Mouse (Mus musculus) frontal cortex, adult 2 months (tissue): Measurements from ENCODE around the gene Nsd2. TPM values are rescaled to one million over a fixed set of nuclear protein-coding genes. Genes with fewer than 3 reads are reported as not detected.
"Not testable (repeated sequence)": the region's sequence is repeated elsewhere in the genome, so short reads cannot be mapped to it uniquely, and the experiment has no call there.

ENCODE experiments used
- DNase-seq, 2 experiments: peaks; one replicate each; pipeline ENCODE4 v3.0.0; 2022; ENCODE audit warnings: low spot score in 1 of 2; ENCODE audit errors: extremely low spot score in 1 of 2
- polyA plus RNA-seq: library from polyadenylated mRNA; depleted of rRNA; stranded (reverse); fragments of >200 nt; gene quantifications from 2 replicates; pipeline ENCODE4 v1.2.3, GENCODE M21; 2012; rRNA removed

Nsd2 gene
- polyA plus RNA-seq, 1 experiment: 46.9 TPM

DNA sequence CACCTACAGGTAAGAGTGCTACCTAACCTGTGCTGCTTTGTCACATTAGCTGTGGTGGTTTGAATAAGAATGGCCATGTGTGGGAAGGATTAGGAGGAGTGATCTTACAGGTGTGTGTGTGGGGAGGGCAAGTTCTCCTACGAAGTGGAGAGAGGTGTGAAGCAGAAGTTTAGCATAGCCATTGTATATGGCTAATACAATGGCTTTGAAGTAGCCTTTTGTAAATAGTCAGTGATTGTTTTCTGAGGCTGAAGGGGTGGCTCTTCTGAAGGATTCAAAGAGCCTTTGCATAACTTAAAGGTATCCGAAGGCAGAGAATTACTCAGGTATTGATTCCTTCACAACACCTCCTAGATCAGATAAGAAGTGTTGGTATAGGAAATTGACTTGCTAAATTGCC lies 102.0 kb downstream of the Nsd2 start:
- DNase-seq: no peak

DNA sequence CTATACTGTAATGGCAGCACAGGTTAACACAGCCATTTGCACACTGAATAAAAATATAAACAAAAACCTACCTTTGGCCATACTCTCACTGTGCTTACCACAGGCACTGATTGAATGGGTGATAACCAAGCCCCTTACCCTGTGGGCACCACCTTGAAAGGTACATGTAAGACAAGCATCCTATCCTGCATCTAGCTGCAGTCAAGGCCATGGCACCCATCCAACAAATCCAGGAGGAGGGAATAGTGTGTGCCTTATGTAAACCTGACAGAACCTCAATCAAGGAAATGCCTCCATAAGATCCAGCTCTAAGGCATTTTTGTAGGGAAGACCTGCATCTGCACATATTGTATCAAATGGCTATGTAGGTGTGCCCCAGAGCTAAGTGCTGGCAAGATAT lies 105.6 kb downstream of the Nsd2 start:
- no peak for DNase-seq

DNA sequence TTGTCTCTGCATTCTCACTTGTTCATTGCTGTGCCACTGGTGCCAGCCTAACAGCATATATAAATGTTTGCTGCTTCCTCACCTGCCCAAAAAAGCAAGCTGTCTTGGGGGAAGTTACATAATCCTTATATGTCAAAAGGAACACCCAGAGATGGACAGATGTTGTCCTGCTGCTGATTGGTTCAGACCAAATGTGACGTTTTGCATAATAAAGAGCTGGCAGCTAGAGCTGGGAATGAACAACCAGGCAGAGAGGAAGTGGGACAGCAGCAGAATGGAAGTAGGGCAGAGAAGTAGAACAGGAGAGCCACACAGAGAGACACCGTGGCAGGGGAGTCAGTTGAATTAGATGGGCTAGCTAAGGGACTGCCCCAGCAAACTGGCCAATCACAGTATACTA lies 111.9 kb downstream of the Nsd2 start:
- peak in 1 of 2 experiments; percentile 40 for DNase-seq

DNA sequence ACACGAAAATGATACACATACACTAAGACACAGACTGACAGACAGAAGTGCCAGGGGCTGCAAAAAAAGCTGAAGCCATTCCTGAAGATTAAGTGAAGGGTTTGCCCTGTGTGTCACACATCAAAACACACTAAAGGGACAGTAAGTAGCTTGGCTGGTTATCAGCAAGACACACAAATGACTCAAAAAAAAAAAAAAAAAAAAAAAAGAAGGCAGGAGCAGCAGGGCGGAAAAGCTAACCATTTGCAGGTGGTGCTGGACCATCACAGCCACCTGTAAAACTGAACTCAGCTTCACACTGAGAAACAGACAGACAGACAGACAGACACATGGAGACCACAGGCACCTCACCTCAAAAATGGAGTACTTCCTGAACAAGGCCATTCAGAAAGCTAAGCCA lies 113.6 kb downstream of the Nsd2 start:
- DNase-seq: no peak

DNA sequence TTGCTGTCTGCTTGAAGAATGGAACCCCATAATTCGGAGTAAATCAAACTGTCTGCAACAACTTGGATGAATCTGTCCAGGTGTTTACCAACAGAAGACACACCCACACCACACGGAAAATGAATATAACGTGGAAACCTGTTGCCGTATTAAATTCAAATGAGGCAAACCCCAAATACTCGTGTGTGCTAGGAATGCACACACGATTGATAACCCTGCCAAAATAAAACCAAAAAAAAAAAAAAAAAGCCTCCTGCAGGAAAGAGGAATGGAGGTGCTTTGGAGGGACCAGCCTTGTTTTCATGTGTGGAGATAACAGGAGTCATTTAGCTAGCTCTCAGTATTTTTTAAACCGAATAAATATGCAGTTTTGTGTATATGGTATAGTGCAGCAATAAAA lies 114.4 kb downstream of the Nsd2 start:
- no peak for DNase-seq

DNA sequence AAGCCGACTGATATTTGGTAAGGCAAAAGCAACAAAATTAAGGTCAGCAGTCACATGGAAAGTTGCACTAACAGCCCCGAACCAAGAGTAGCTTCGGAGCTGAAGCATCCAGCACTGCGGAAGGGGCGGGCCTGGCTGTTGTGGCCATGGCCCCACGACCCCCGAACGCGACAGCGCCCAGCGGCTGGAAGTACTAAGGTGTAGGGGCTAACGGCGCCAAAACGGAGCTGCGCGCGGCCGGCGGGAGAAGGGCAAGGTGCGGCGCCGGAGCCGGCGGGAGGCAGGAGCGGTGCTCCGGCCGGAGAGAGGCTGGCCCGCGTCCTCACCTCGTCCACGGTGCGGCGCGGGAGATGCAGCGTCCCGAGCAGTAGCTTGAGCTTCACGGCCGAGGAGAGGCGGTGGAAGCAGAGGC lies 115.2 kb downstream of the Nsd2 start:
- DNase-seq: no peak

DNA sequence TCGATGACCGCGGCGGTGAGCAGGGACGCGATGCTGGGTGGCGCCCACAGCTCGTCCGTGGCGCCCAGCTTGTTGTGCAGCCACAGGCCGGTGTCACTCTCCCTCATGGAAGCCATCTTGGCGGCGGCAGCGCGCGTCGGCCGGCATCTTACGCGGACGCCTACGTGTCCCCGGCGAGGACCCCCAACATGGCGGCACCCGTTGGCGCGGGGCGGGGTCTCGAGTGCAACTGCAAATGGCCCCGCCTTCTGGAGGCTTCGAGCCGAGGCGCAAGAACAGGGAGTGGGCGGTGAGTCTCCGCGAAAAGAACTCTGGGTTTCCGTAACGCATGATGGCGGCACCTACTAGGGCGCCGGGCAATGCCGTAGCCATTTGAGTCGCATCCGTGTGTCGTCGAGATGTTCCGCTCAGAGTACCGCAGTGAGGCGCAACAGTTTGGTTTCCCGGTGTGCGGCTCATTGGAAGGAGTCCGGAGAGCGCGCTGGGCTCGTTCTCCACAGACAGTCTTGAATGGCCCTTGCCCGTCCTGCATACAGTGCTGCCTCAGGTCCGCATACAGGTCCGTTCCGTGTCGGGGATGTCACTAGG lies 115.7 kb downstream of the Nsd2 start, which contains the start of gene Nelfa:
TSS of gene Nelfa (minus strand) at position 294 of the 588 bp plus-strand sequence.
- DNase-seq: peak; percentile 99

DNA sequence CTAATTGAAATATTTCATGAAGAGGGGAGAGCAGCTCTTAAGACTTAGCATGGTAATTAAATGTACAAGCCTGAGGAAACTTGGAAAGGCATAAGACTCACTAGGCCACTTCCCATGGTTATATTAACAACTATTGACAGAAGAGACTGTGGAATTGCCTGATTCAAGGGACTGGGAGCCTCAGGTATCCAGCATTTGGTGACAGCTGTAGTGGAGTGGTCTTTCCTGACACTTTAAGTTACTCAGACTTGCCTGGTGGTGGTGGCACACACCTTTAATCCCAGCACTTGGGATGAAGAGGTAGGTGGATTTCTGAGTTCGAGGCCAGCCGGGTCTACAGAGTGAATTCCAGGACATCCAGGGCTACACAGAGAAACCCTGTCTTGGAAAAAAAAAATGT lies 116.7 kb downstream of the Nsd2 start:
- DNase-seq: no peak

DNA sequence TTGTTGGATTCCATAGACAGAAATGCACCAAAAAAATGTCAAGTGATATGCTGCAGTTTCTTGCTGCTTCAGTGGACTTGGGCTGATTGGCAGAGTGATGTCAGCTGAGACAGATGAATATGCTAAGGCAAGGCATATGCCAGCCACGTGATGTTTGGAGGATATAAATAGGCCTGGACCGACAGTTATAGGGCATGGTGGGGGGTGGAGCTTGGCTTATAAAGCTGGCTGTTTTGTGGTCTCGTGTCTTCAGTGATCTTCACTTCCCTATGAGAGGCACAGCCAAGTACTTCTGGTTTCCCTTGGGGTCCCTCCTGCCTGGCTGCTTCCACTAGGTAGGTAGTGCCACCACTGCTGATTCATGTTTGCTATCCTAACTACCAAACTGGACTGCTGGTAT lies 117.9 kb downstream of the Nsd2 start:
- no peak for DNase-seq

DNA sequence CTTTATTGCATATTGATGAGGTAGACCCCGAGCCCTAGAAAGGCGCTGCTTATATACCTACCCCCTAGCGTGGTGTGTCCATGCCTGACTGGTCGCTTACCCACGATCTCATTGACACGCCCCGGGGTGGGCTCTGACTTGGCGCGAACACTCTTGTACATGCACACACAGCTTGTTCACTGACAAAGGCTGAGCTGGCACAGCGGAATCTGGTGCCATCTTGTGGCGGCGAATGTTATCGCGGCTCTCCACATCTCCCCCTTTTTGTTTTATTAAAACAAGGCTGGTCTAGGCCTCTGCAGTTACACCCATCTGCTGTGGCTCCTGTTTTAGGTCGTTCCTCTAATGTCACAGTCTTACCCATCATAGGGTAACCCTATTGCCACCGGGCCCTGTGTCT lies 126.5 kb downstream of the Nsd2 start:
- DNase-seq: not testable (repeated sequence)

Other genes with a start within 250 kb of the Nsd2 start
- 18.8 and 20.1 TPM in 2 replicates for gene Fam53a, start 191.1 kb upstream of the Nsd2 start, polyA plus RNA-seq
- gene Gm9903, start 190.8 kb upstream of the Nsd2 start, polyA plus RNA-seq: 0.61 and 0.72 TPM in 2 replicates
- 28.0 and 30.8 TPM in 2 replicates for gene Slbp, start 168.2 kb upstream of the Nsd2 start, polyA plus RNA-seq
- 8.4 and 9.1 TPM in 2 replicates for gene Tacc3, start 162.6 kb upstream of the Nsd2 start, polyA plus RNA-seq
- 34.8 and 36.3 TPM in 2 replicates for gene Tmem129, start 162.3 kb upstream of the Nsd2 start, polyA plus RNA-seq
- gene Fgfr3, start 99.1 kb upstream of the Nsd2 start, polyA plus RNA-seq: 120 and 135 TPM in 2 replicates
- 51.1 and 56.2 TPM in 2 replicates for gene Letm1, start 37.9 kb upstream of the Nsd2 start, polyA plus RNA-seq
- gene Nelfa, start 115.7 kb downstream of the Nsd2 start, polyA plus RNA-seq: 29.9 and 33.4 TPM in 2 replicates
- 169 and 190 TPM in 2 replicates for gene Gm1673, start 162.7 kb downstream of the Nsd2 start, polyA plus RNA-seq
- gene Nat8l, start 175.3 kb downstream of the Nsd2 start, polyA plus RNA-seq: 138 and 150 TPM in 2 replicates